Mouse (Mus musculus) heart, embryonic 11.5 days (tissue): ENCODE results near the gene Cmtm3. TPM values are rescaled to one million over a fixed set of nuclear protein-coding genes. Genes with fewer than 3 reads are reported as not detected.
A peak's percentile ranks its signal among the peaks of the same experiment; 100 is the strongest.

Experiments used
- ATAC-seq: fragments of 200-750 bp; cut with Nextera tagmentation; replicated peaks from 2 replicates; pipeline ENCODE4 v1.8.0; 2017; ENCODE audit warnings: moderate library complexity; ENCODE audit not compliant: insufficient number of reproducible peaks, low FRiP score, low TSS enrichment
- H3K27ac ChIP-seq: fragments of 300-500 bp; sonication (generic); 2 replicates; pipeline ENCODE4 v1.5.1; 2014; ENCODE audit warnings: mild to moderate bottlenecking, low read depth, low read length
- H3K27me3 ChIP-seq: fragments of 300-500 bp; sonication (generic); 2 replicates; pipeline ENCODE4 v1.6.1; 2014; ENCODE audit warnings: mild to moderate bottlenecking, low read length, mixed read lengths; ENCODE audit not compliant: control insufficient read depth, insufficient read depth
- H3K36me3 ChIP-seq: fragments of 300-500 bp; sonication (generic); 2 replicates; pipeline ENCODE4 v1.6.1; 2014; ENCODE audit warnings: mild to moderate bottlenecking, low read length, moderate library complexity, mixed read lengths; ENCODE audit not compliant: control insufficient read depth, insufficient read depth
- H3K4me1 ChIP-seq: fragments of 300-500 bp; sonication (generic); 2 replicates; pipeline ENCODE4 v1.6.1; 2014; ENCODE audit warnings: low read length; ENCODE audit not compliant: control insufficient read depth, insufficient read depth
- H3K4me2 ChIP-seq: fragments of 300-500 bp; sonication (generic); 2 replicates; pipeline ENCODE4 v1.6.1; 2014; ENCODE audit warnings: mild to moderate bottlenecking, moderate library complexity
- H3K4me3 ChIP-seq: fragments of 300-500 bp; sonication (generic); 2 replicates; pipeline ENCODE4 v1.5.1; 2014; ENCODE audit warnings: low read depth, low read length
- H3K9ac ChIP-seq: fragments of 300-500 bp; sonication (generic); 2 replicates; pipeline ENCODE4 v1.6.1; 2014; ENCODE audit warnings: mild to moderate bottlenecking, low read depth, low read length, moderate library complexity
- H3K9me3 ChIP-seq: fragments of 300-500 bp; sonication (generic); replicated peaks from 2 replicates; pipeline ENCODE4 v1.6.1; 2016; ENCODE audit warnings: low read length; ENCODE audit not compliant: control insufficient read depth
- WGBS: fragments of 180-500 bp; shearing (Covaris S2); extraction: QIAGEN DNeasy Blood & Tissue Kit; methylation state at CpG from one replicate; pipeline ENCODE4 v1.1.7; 2014; ENCODE audit not compliant: insufficient replicate concordance; 5-methylcytosine and 5-hydroxymethylcytosine counted together
- polyA plus RNA-seq: library from polyadenylated mRNA; unstranded; fragments of >200 nt; fragmentation: Nextera tagmentation; extraction: Ambion mirVana; gene quantifications from 2 replicates; pipeline ENCODE4 v1.2.1, GENCODE M21; 2014

Gene Cmtm3
- polyA plus RNA-seq, 1 experiment from 2014 or later, result 106 TPM

GRCm38 (mm10) chr8:104393767-104394166 lies 54.6 kb downstream of the Cmtm3 start:
- no peaks in the 10 kb centered on the region for H3K36me3 ChIP-seq
- no peaks in the 10 kb centered on the region for H3K27me3 ChIP-seq
- H3K9ac ChIP-seq, result no peak overlapping the region
- no peak for ATAC-seq
- H3K27ac ChIP-seq, result no peak overlapping the region
- no peak overlapping the region for H3K4me3 ChIP-seq
- peak overlapping the region; percentile 32 for H3K4me2 ChIP-seq
- H3K4me1 ChIP-seq, result peaks cover 14% of the 10 kb centered on the region; the same call in 1 of the 2 replicates
- H3K9me3 ChIP-seq, result peaks cover 3% of the 10 kb centered on the region; the same call in 1 of the 2 replicates
- WGBS, result 82% methylated on average over 6 of the region's 6 CpGs

GRCm38 (mm10) chr8:104394801-104395702 lies 55.8 kb downstream of the Cmtm3 start:
- ATAC-seq, result peak; percentile 73
- Histone ChIP-seq H3K9ac (peak overlapping the region; percentile 89), H3K4me3 (peak overlapping the region; percentile 92), H3K9me3 (peaks cover 3% of the 10 kb centered on the region; the same call in 1 of the 2 replicates), H3K27ac (peak overlapping the region; percentile 50; the same call in 1 of the 2 replicates), H3K4me1 (peaks cover 14% of the 10 kb centered on the region; the same call in 1 of the 2 replicates), H3K27me3 (no peaks in the 10 kb centered on the region), H3K36me3 (no peaks in the 10 kb centered on the region), H3K4me2 (peak overlapping the region; percentile 94)
- under 1% methylated on average over 79 of the region's 82 CpGs for WGBS

GRCm38 (mm10) chr8:104395703-104396357 lies 56.6 kb downstream of the Cmtm3 start, which contains the start of gene Cmtm4:
TSS of gene Cmtm4 (minus strand) at chr8:104395807.
- 2% methylated on average over 35 of the region's 54 CpGs for WGBS
- H3K4me1 ChIP-seq, result peaks cover 17% of the 10 kb centered on the region; the same call in 1 of the 2 replicates
- peak within 1 kb of the TSS; percentile 89 for H3K9ac ChIP-seq
- peak within 1 kb of the TSS; percentile 94 for H3K4me2 ChIP-seq
- peak within 1 kb of the TSS; percentile 50; the same call in 1 of the 2 replicates for H3K27ac ChIP-seq
- peak; percentile 87 for ATAC-seq
- no peaks in the 10 kb centered on the region for H3K36me3 ChIP-seq
- H3K9me3 ChIP-seq, result peaks cover 3% of the 10 kb centered on the region; the same call in 1 of the 2 replicates
- H3K27me3 ChIP-seq, result no peaks in the 10 kb centered on the region
- peak within 1 kb of the TSS; percentile 92 for H3K4me3 ChIP-seq

Other genes with a start within 250 kb of the Cmtm3 start
- 42.6 and 46.0 TPM in 2 replicates for gene Cdh5, start 237.8 kb upstream of the Cmtm3 start, polyA plus RNA-seq
- 0.16 and 0.20 TPM in 2 replicates for gene Bean1, start 169.0 kb upstream of the Cmtm3 start, polyA plus RNA-seq
- gene Tk2, start 90.9 kb upstream of the Cmtm3 start, polyA plus RNA-seq, result 11.9 and 14.1 TPM in 2 replicates
- gene Cklf, start 88.5 kb upstream of the Cmtm3 start, polyA plus RNA-seq, result 27.0 and 30.0 TPM in 2 replicates
- not detected in 2 replicates for gene Cmtm2a, start 46.2 kb upstream of the Cmtm3 start, polyA plus RNA-seq
- gene Gm45711, start 29.3 kb upstream of the Cmtm3 start, polyA plus RNA-seq, result not detected in 2 replicates
- not detected in 2 replicates for gene Cmtm1, start 29.3 kb upstream of the Cmtm3 start, polyA plus RNA-seq
- gene Gm11020, start 17.8 kb upstream of the Cmtm3 start, polyA plus RNA-seq, result not detected in 2 replicates
- not detected in 2 replicates for gene Cmtm2b, start 17.2 kb upstream of the Cmtm3 start, polyA plus RNA-seq
- 1.9 and 2.2 TPM in 2 replicates for gene Cmtm4, start 56.4 kb downstream of the Cmtm3 start, polyA plus RNA-seq
- gene Dync1li2, start 103.6 kb downstream of the Cmtm3 start, polyA plus RNA-seq, result 43.0 and 52.9 TPM in 2 replicates
- 0.39 TPM in 1 of 2 replicates, not detected in the other for gene Terb1, start 170.5 kb downstream of the Cmtm3 start, polyA plus RNA-seq
- 78.1 and 88.6 TPM in 2 replicates for gene Nae1, start 195.2 kb downstream of the Cmtm3 start, polyA plus RNA-seq
- 0.34 and 0.68 TPM in 2 replicates for gene Car7, start 195.3 kb downstream of the Cmtm3 start, polyA plus RNA-seq